In genomic region chr3:83495584-83495983, GRCm38 (mm10) we compare ENCODE assay signal across 11 mouse cellular contexts.
A peak's percentile ranks its signal among the peaks of the same experiment; 100 is the strongest.
DNase-seq lines count a peak whose midpoint lies in the region; ATAC-seq and TF ChIP-seq lines count a peak whose summit lies in the region.
"Had no signal": no experiment of that assay in that cellular context is flagged by ENCODE, and none has a peak within 500 bp of the region (broad histone marks: within the 10 kb centered on the region; RNA-seq: fewer than 3 reads in every experiment).

No protein-coding gene starts in this region.

- no peak overlapping the region for H3K9ac ChIP-seq in ES-E14 (ENCODE audit: insufficient read depth, low read depth, low read length, poor library complexity, severe bottlenecking)
- H3K9ac ChIP-seq: forebrain, embryonic 13.5 days had no signal

- no peak overlapping the region for H3K27ac ChIP-seq in kidney, adult 2 months (ENCODE audit: insufficient read depth, low read depth, low read length)
- H3K27ac ChIP-seq in ES-E14 (ENCODE audit: insufficient read depth, low read depth, low read length, poor library complexity, severe bottlenecking), result no peak overlapping the region
- H3K27ac ChIP-seq in embryonic facial prominence, embryonic 10.5 days (replicated peaks), result no peak overlapping the region
- H3K27ac ChIP-seq: forebrain, embryonic 13.5 days had no signal

- no peaks in the 10 kb centered on the region for H3K9me3 ChIP-seq in ES-E14 (ENCODE audit: control insufficient read depth, insufficient read depth, low read depth, low read length)
- H3K9me3 ChIP-seq in embryonic facial prominence, embryonic 10.5 days, result no peaks in the 10 kb centered on the region
- H3K9me3 ChIP-seq: forebrain, embryonic 13.5 days had no signal

- 26% methylated on average over 1 of the region's 1 CpGs for WGBS in kidney, adult 2 months
- WGBS in embryonic facial prominence, embryonic 10.5 days, result 19% methylated on average over 1 of the region's 1 CpGs

- no peak for TF ChIP-seq POLR2A in kidney, adult 2 months (IDR thresholded peaks at IDR 0.05; ENCODE audit: low read depth, low read length)

- TF ChIP-seq CTCF in kidney, adult 2 months (conservative IDR thresholded peaks at IDR 0.05; ENCODE audit: insufficient read depth, insufficient read length, low read depth, low read length), result 0 out of 2 replicates have a peak, but pooled peaks have one; percentile 9

- no peaks in the 10 kb centered on the region for H3K4me1 ChIP-seq in kidney, adult 2 months (ENCODE audit: control insufficient read depth, insufficient read depth, low read length)
- H3K4me1 ChIP-seq in ES-E14 (ENCODE audit: control insufficient read depth in 2 of 2, insufficient read depth in 2 of 2, low read length in 2 of 2, poor library complexity in 1 of 2), result no peaks in the 10 kb centered on the region
- H3K4me1 ChIP-seq in embryonic facial prominence, embryonic 10.5 days, result no peaks in the 10 kb centered on the region
- H3K4me1 ChIP-seq: forebrain, embryonic 13.5 days had no signal

- no peaks in the 10 kb centered on the region for H3K36me3 ChIP-seq in kidney, adult 2 months (ENCODE audit: control insufficient read depth, insufficient read depth, low read length)
- H3K36me3 ChIP-seq in ES-E14 (ENCODE audit: control insufficient read depth, insufficient read depth, low read length, poor library complexity, severe bottlenecking), result no peaks in the 10 kb centered on the region
- H3K36me3 ChIP-seq in embryonic facial prominence, embryonic 10.5 days (replicated peaks), result no peaks in the 10 kb centered on the region

- in situ Hi-C loops in ES-E14 (cut with MboI; ENCODE audit: low sequenced_read_pairs in 2 of 2, unreplicated experiment in 2 of 2), result loop anchor here in 1 of 2 experiments (10.0 kb wide), 1 partner anchor 209 kb away; no protein-coding TSS in a partner anchor

- no peak overlapping the region for H3K4me3 ChIP-seq in kidney, adult 2 months (ENCODE audit: insufficient read depth, low read depth, low read length)
- no peak overlapping the region for H3K4me3 ChIP-seq in ES-E14 (ENCODE audit: insufficient read depth in 1 of 2, low read depth in 1 of 2, low read length in 2 of 2, poor library complexity in 1 of 2, severe bottlenecking in 1 of 2)
- no peak overlapping the region for H3K4me3 ChIP-seq in embryonic facial prominence, embryonic 10.5 days
- H3K4me3 ChIP-seq: forebrain, embryonic 13.5 days; myocyte had no signal

- peak; percentile 12 for DNase-seq in kidney, adult 2 months
- no peak for DNase-seq in kidney, adult 11 months
- DNase-seq in 416B (ENCODE audit: low read depth) (peak; percentile 2), ES-E14 (ENCODE audit: low read depth, low spot score) (peak; percentile 20)
- DNase-seq in embryonic facial prominence, embryonic 10.5 days (ENCODE audit: low spot score), result peak; percentile 42
- no peak for DNase-seq in natural killer cell, adult 2 months (ENCODE audit: low spot score in 2 of 2)
- DNase-seq in thymus, postnatal 14 days, result no peak
- DNase-seq: cerebellum, adult 9-10 months had no signal

- H3K27me3 ChIP-seq in kidney, adult 2 months (replicated peaks; ENCODE audit: control insufficient read depth, insufficient read depth, low read length), result no peaks in the 10 kb centered on the region
- H3K27me3 ChIP-seq in embryonic facial prominence, embryonic 10.5 days (replicated peaks; ENCODE audit: low read depth, poor library complexity, severe bottlenecking), result no peaks in the 10 kb centered on the region
- H3K27me3 ChIP-seq: forebrain, embryonic 13.5 days had no signal

- ATAC-seq in CD4-positive, CD25-positive, alpha-beta regulatory T cell, adult 4 months, result no peak
- ATAC-seq: forebrain, embryonic 13.5 days had no signal

TF ChIP-seq in ES-E14, 5 proteins besides CTCF, POLR2A, EP300 and RAD21:
- no peak for TF ChIP-seq MAFK (IDR thresholded peaks at IDR 0.05; ENCODE audit: insufficient read depth, low read depth, low read length)
- no peak for TF ChIP-seq CHD2 (IDR thresholded peaks at IDR 0.05; ENCODE audit: low read depth, low read length)
- no peak for TF ChIP-seq HCFC1 (IDR thresholded peaks at IDR 0.05; ENCODE audit: borderline replicate concordance, insufficient read depth, low read length)
- TF ChIP-seq ZC3H11A (IDR thresholded peaks at IDR 0.05; ENCODE audit: borderline replicate concordance, low read depth, low read length), result no peak
- TF ChIP-seq ZNF384 (IDR thresholded peaks at IDR 0.05; ENCODE audit: low read depth, low read length), result no peak

Comparison
In these comparisons a context has a peak if more than half of its experiments do, and no peak if none do; other contexts are left out.
1. DNase-seq: peak in kidney, adult 2 months (single experiment), 416B (single experiment), ES-E14 (single experiment) and embryonic facial prominence, embryonic 10.5 days (single experiment); none in kidney, adult 11 months (single experiment), natural killer cell, adult 2 months (0 of 2) and thymus, postnatal 14 days (single experiment).